Mouse (Mus musculus): ENCODE results near the gene Olfr1279. TPM values are rescaled to one million over a fixed set of nuclear protein-coding genes. Genes with fewer than 3 reads are reported as not detected.
"Not testable (repeated sequence)": the region's sequence is repeated elsewhere in the genome, so short reads cannot be mapped to it uniquely, and the experiment has no call there.

The Olfr1279 gene
- polyA plus RNA-seq (2015; fragmentation: Nextera tagmentation; extraction: Ambion mirVana): not detected in 2 replicates

DNA sequence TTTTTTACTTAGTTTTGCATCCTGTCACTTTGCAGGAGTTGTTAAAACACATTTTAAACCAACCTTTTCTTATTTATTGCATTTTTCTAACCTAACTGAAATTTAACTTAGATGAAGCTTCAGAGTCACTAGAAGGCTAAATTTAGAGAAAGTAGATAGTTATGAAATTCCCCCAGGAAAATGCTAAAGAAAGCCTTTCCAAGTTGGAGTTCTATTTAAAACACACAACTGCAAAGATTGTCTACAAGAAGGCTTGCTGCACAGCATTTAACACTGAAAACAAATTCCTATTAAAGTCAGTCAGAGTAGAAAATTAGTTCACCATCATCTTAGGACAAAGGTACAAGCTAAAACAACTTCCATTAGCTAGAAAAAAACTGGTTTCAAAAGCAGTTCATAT is at the start of gene Olfr1279:
Olfr1279 (plus strand) TSS at position 262 of the 400 bp plus-strand sequence.
- Histone ChIP-seq H3K4me2 (no peak within 1 kb of the TSS), H3K9ac (no peak within 1 kb of the TSS), H3K27me3 (no peaks in the 10 kb centered on the region), H3K4me1 (no peaks in the 10 kb centered on the region), H3K4me3 (no peak within 1 kb of the TSS), H3K9me3 (no peaks in the 10 kb centered on the region), H3K27ac (no peak within 1 kb of the TSS), H3K36me3 (no peaks in the 10 kb centered on the region)
- no peak for ATAC-seq (ENCODE audit: insufficient number of reproducible peaks, low FRiP score, low TSS enrichment, low read depth)

DNA sequence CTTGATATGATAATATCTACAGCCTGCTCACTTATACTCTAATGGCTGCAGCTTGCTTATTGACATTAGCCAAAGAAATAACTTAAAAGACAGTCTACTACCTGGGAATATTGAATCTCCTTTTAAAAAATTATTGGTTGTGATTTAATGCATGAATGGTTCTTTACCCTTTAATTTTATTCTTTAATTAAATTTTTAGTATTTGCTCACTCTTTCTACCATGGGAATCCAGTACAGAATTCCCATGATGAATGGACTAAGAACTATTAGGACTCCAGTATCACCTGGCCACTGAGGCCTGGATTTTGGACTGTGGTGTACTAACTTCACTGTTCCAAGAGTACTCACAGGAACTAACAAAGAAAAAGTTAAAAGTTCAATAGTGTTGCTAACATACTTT is 46.2 kb upstream of the Olfr1279 start, which contains the start of gene Olfr1276:
Olfr1276 (plus strand) TSS at position 301 of the 400 bp plus-strand sequence.
- Histone ChIP-seq H3K27ac (no peak within 1 kb of the TSS), H3K4me3 (no peak within 1 kb of the TSS)
- no peak for ATAC-seq (ENCODE audit: insufficient number of reproducible peaks, low FRiP score, low TSS enrichment, low read depth)

DNA sequence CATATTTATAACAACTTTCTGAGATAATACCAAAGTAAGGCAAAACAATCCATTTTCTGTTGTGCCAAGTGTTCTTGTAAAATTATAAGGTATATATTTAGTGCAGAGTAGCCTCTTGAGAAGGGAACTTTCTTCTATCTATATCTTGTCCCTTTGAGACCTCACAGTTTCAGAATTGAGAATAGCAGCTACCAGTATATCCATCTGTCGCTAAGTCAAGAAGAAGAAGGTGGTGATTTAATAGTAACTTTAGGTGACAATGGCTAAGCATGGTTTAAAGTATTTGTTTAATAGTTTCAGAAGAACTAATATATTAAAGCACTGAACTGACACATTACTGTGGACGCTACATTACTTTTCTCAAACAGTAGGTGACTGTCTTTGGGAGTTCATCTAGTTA is 26.4 kb upstream of the Olfr1279 start, which contains the start of gene Olfr1277:
Olfr1277 (minus strand) TSS at position 101 of the 400 bp plus-strand sequence.
- no peak within 1 kb of the TSS for H3K4me3 ChIP-seq
- no peaks in the 10 kb centered on the region for H3K36me3 ChIP-seq
- no peaks in the 10 kb centered on the region for H3K27me3 ChIP-seq
- no peak for ATAC-seq (ENCODE audit: insufficient number of reproducible peaks, low FRiP score, low TSS enrichment, low read depth)
- H3K9ac ChIP-seq: no peak within 1 kb of the TSS
- H3K4me2 ChIP-seq: no peak within 1 kb of the TSS
- WGBS: 77% methylated on average over 2 of the region's 2 CpGs
- H3K9me3 ChIP-seq: no peaks in the 10 kb centered on the region
- H3K4me1 ChIP-seq: no peaks in the 10 kb centered on the region
- H3K27ac ChIP-seq: no peak within 1 kb of the TSS

More for the DNA sequence above, 46.2 kb upstream of the Olfr1279 start, which contains the start of gene Olfr1276:
- no peaks in the 10 kb centered on the region for H3K9me3 ChIP-seq
- H3K36me3 ChIP-seq: no peaks in the 10 kb centered on the region
- no peak within 1 kb of the TSS for H3K9ac ChIP-seq
- no peak within 1 kb of the TSS for H3K4me2 ChIP-seq
- no peaks in the 10 kb centered on the region for H3K4me1 ChIP-seq
- no peaks in the 10 kb centered on the region for H3K27me3 ChIP-seq

DNA sequence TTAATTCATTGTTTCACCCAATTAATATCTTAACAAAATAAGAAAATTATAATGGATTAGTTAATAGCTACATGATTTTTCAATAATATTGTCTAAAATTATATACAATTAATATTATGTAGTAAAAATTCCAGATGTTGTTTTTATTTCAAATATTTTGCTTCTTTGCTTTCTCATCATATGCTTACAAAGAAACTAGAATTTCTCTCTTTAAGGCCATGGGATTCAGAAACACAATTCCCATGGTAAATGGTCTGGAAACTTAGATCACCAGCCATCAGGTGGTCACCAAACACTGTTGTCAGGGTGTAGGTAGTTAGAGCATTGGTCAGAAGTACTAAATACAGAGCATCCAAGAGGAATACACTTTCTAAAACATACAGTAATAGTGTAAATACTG is 10.6 kb upstream of the Olfr1279 start, which contains the start of gene Olfr1278:
Olfr1278 (plus strand) TSS at position 301 of the 400 bp plus-strand sequence.
- ATAC-seq (ENCODE audit: insufficient number of reproducible peaks, low FRiP score, low TSS enrichment, low read depth): no peak
- Histone ChIP-seq H3K4me3 (no peak within 1 kb of the TSS), H3K9me3 (no peaks in the 10 kb centered on the region), H3K4me1 (no peaks in the 10 kb centered on the region), H3K36me3 (no peaks in the 10 kb centered on the region), H3K9ac (no peak within 1 kb of the TSS), H3K27me3 (no peaks in the 10 kb centered on the region), H3K27ac (no peak within 1 kb of the TSS), H3K4me2 (no peak within 1 kb of the TSS)

DNA sequence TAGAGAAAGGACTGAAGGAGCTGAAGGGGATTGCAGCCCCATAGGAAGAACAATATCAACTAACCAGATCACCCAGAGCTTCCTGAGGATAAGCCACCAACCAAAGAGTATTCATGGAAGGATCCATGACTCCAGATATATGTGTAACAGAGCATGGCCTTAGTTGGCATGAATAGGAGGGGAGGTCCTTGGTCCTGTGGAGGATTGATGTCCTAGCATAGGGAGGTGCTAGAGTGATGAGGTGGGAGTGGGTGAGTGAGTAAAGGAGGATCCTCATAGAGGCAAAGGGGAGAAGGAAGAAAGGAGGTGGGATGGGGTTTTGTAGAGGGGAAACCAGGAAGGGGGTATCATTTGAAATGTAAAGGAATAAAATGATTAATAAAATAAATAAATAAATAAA is 1.9 kb upstream of the Olfr1279 start:
- no peaks in the 10 kb centered on the region for H3K4me1 ChIP-seq
- H3K36me3 ChIP-seq: no peaks in the 10 kb centered on the region
- H3K9ac ChIP-seq: no peak overlapping the region
- H3K27ac ChIP-seq: no peak overlapping the region
- H3K4me2 ChIP-seq: no peak overlapping the region
- H3K9me3 ChIP-seq: no peaks in the 10 kb centered on the region
- no peaks in the 10 kb centered on the region for H3K27me3 ChIP-seq
- no peak for ATAC-seq (ENCODE audit: insufficient number of reproducible peaks, low FRiP score, low TSS enrichment, low read depth)
- no peak overlapping the region for H3K4me3 ChIP-seq

DNA sequence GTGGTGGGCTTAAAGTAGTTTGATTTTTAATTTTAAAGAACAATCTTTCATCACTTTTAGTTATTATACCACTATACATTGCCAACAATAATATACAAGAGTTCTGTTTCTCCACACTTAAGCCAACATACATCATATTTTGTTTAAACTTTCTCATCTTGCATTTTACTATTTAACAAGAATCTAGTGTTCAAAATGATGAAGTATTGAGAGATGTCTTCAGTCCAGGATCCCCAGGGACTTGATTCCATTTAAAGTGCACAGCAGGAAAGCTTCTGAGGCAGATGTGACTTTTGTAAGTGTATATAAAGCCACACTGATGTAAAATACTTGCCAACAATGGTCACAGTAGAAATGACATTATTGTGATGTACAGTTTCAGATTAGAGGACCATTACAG is 13.3 kb downstream of the Olfr1279 start, which contains the start of gene Olfr1280:
Olfr1280 (plus strand) TSS at position 301 of the 400 bp plus-strand sequence.
- ATAC-seq (ENCODE audit: insufficient number of reproducible peaks, low FRiP score, low TSS enrichment, low read depth): no peak
- H3K27ac ChIP-seq: no peak within 1 kb of the TSS
- no peaks in the 10 kb centered on the region for H3K4me1 ChIP-seq
- H3K4me3 ChIP-seq: no peak within 1 kb of the TSS
- H3K9ac ChIP-seq: no peak within 1 kb of the TSS
- H3K27me3 ChIP-seq: no peaks in the 10 kb centered on the region
- no peaks in the 10 kb centered on the region for H3K36me3 ChIP-seq
- no peak within 1 kb of the TSS for H3K4me2 ChIP-seq
- H3K9me3 ChIP-seq: no peaks in the 10 kb centered on the region

DNA sequence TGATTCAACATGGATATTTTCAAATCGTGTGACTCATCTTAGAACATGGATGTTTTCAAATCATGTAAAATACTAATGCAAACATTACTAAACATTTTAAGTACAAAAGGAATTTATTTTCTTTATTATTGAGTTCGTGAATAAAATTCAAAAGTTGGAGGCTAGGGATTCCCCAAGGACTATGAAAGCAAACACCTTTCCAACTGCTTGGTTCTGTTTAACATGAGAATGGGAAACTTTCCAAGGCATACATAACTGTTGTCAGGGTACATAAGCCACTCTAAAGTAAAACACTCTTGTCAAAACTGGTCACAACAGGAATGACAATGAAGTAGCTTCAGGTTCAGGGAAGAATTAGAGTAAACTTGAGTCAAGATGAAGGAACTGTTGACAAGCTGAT is 25.8 kb downstream of the Olfr1279 start, which contains the start of gene Olfr1281:
Olfr1281 (plus strand) TSS at position 301 of the 400 bp plus-strand sequence.
- no peaks in the 10 kb centered on the region for H3K27me3 ChIP-seq
- H3K9me3 ChIP-seq: no peaks in the 10 kb centered on the region
- WGBS: 67% methylated on average over 2 of the region's 2 CpGs
- no peak within 1 kb of the TSS for H3K27ac ChIP-seq
- H3K4me2 ChIP-seq: no peak within 1 kb of the TSS
- H3K9ac ChIP-seq: no peak within 1 kb of the TSS
- ATAC-seq (ENCODE audit: insufficient number of reproducible peaks, low FRiP score, low TSS enrichment, low read depth): no peak
- H3K36me3 ChIP-seq: no peaks in the 10 kb centered on the region
- H3K4me1 ChIP-seq: no peaks in the 10 kb centered on the region
- H3K4me3 ChIP-seq: no peak within 1 kb of the TSS

DNA sequence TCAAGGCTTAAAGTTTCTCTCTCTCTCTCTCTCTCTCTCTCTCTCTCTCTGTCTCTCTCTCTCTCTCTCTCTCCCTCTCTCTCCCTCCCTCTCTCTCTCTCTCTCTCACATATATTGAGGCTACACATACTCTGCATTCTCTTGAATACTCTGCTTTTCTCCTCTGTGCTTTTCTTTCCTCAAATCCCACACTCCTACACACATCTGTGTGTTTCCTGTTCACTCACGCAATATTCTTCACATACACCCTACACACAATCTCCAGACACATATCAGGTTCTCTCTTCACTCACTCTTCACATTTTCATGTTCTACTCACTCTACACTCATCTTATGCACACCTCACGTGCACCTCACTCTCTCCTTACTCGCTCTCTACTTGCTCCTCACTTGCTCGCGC is 33.3 kb downstream of the Olfr1279 start:
- H3K4me1 ChIP-seq; H3K4me2 ChIP-seq; H3K36me3 ChIP-seq; H3K4me3 ChIP-seq; H3K9me3 ChIP-seq; H3K27me3 ChIP-seq; H3K27ac ChIP-seq; ATAC-seq (ENCODE audit: insufficient number of reproducible peaks, low FRiP score, low TSS enrichment, low read depth); H3K9ac ChIP-seq: not testable (repeated sequence)
- WGBS: 87% methylated on average over 5 of the region's 5 CpGs

DNA sequence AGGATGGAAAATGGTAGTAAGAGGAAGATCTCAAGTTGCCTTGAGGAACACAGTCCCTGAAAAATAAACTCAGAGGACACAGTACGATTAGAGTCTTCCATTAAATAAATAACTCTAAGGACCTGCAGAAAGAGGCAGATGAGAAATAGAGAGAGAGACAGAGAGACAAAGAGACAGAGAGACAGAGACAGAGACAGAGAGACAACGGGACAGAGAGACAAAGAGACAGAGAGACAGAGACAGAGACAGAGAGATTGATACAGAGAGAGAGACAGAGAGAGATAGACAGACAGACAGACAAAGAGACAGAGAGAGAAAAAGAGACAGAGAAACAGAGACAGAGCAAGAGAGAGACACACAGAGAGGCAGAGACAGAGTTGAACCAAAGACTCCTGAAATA is 35.5 kb downstream of the Olfr1279 start, which contains the start of gene Olfr1282:
Olfr1282 (minus strand) TSS at position 101 of the 400 bp plus-strand sequence.
- Histone ChIP-seq H3K4me2 (no peak within 1 kb of the TSS), H3K4me1 (no peaks in the 10 kb centered on the region), H3K27me3 (no peaks in the 10 kb centered on the region), H3K9me3 (no peaks in the 10 kb centered on the region), H3K36me3 (no peaks in the 10 kb centered on the region), H3K4me3 (no peak within 1 kb of the TSS), H3K27ac (no peak within 1 kb of the TSS), H3K9ac (no peak within 1 kb of the TSS)
- WGBS: 63% methylated on average over 2 of the region's 2 CpGs
- ATAC-seq (ENCODE audit: insufficient number of reproducible peaks, low FRiP score, low TSS enrichment, low read depth): no peak

Other genes with a start within 250 kb of the Olfr1279 start
- gene Gm13941, start 194.7 kb upstream of the Olfr1279 start, polyA plus RNA-seq (2015; fragmentation: Nextera tagmentation; extraction: Ambion mirVana): not detected in 2 replicates
- not detected in 2 replicates for gene Gm15130, start 147.7 kb upstream of the Olfr1279 start, polyA plus RNA-seq (2015; fragmentation: Nextera tagmentation; extraction: Ambion mirVana)
- not detected in 2 replicates for gene 4930430A15Rik, start 71.0 kb upstream of the Olfr1279 start, polyA plus RNA-seq (2015; fragmentation: Nextera tagmentation; extraction: Ambion mirVana)
- gene Olfr1275, start 65.3 kb upstream of the Olfr1279 start, polyA plus RNA-seq (2015; fragmentation: Nextera tagmentation; extraction: Ambion mirVana): not detected in 2 replicates
- gene Olfr1276, start 46.1 kb upstream of the Olfr1279 start, polyA plus RNA-seq (2015; fragmentation: Nextera tagmentation; extraction: Ambion mirVana): not detected in 2 replicates
- not detected in 2 replicates for gene Olfr1277, start 26.5 kb upstream of the Olfr1279 start, polyA plus RNA-seq (2015; fragmentation: Nextera tagmentation; extraction: Ambion mirVana)
- gene Olfr1278, start 10.5 kb upstream of the Olfr1279 start, polyA plus RNA-seq (2015; fragmentation: Nextera tagmentation; extraction: Ambion mirVana): not detected in 2 replicates
- gene Olfr1280, start 13.4 kb downstream of the Olfr1279 start, polyA plus RNA-seq (2015; fragmentation: Nextera tagmentation; extraction: Ambion mirVana): not detected in 2 replicates
- gene Olfr1281, start 25.9 kb downstream of the Olfr1279 start, polyA plus RNA-seq (2015; fragmentation: Nextera tagmentation; extraction: Ambion mirVana): not detected in 2 replicates
- gene Olfr1282, start 35.4 kb downstream of the Olfr1279 start, polyA plus RNA-seq (2015; fragmentation: Nextera tagmentation; extraction: Ambion mirVana): not detected in 2 replicates
- not detected in 2 replicates for gene Olfr1283, start 66.2 kb downstream of the Olfr1279 start, polyA plus RNA-seq (2015; fragmentation: Nextera tagmentation; extraction: Ambion mirVana)
- not detected in 2 replicates for gene Olfr1284, start 74.9 kb downstream of the Olfr1279 start, polyA plus RNA-seq (2015; fragmentation: Nextera tagmentation; extraction: Ambion mirVana)
- gene Olfr1286, start 122.5 kb downstream of the Olfr1279 start, polyA plus RNA-seq (2015; fragmentation: Nextera tagmentation; extraction: Ambion mirVana): not detected in 2 replicates
- gene Olfr1287, start 148.5 kb downstream of the Olfr1279 start, polyA plus RNA-seq (2015; fragmentation: Nextera tagmentation; extraction: Ambion mirVana): not detected in 2 replicates
- not detected in 2 replicates for gene Olfr1288, start 173.5 kb downstream of the Olfr1279 start, polyA plus RNA-seq (2015; fragmentation: Nextera tagmentation; extraction: Ambion mirVana)
- gene Olfr1289, start 180.2 kb downstream of the Olfr1279 start, polyA plus RNA-seq (2015; fragmentation: Nextera tagmentation; extraction: Ambion mirVana): not detected in 2 replicates
- gene Olfr1290, start 193.2 kb downstream of the Olfr1279 start, polyA plus RNA-seq (2015; fragmentation: Nextera tagmentation; extraction: Ambion mirVana): not detected in 2 replicates
- gene Olfr1291-ps1, start 196.5 kb downstream of the Olfr1279 start, polyA plus RNA-seq (2015; fragmentation: Nextera tagmentation; extraction: Ambion mirVana): not detected in 2 replicates
- gene Olfr1293-ps, start 224.6 kb downstream of the Olfr1279 start, polyA plus RNA-seq (2015; fragmentation: Nextera tagmentation; extraction: Ambion mirVana): not detected in 2 replicates
- gene Olfr1294, start 239.7 kb downstream of the Olfr1279 start, polyA plus RNA-seq (2015; fragmentation: Nextera tagmentation; extraction: Ambion mirVana): not detected in 2 replicates

Measured in limb, embryonic 15.5 days (tissue).